Mouse (Mus musculus) forebrain, embryonic 10.5 days (tissue): ENCODE results near the gene Slc35f5. TPM values are rescaled to one million over a fixed set of nuclear protein-coding genes. Genes with fewer than 3 reads are reported as not detected.
A peak's percentile ranks its signal among the peaks of the same experiment; 100 is the strongest.

Experiments used
- DNase-seq: peaks from one replicate; pipeline ENCODE4 v3.0.0-alpha.2; 2017; ENCODE audit warnings: low spot score; ENCODE audit errors: extremely low spot score
- H3K27ac ChIP-seq: fragments of 300-500 bp; sonication (generic); 2 replicates; pipeline ENCODE4 v1.5.1; 2016; ENCODE audit warnings: mild to moderate bottlenecking
- H3K27me3 ChIP-seq: fragments of 300-500 bp; sonication (generic); 2 replicates; pipeline ENCODE4 v1.6.1; 2016; ENCODE audit warnings: mild to moderate bottlenecking; ENCODE audit not compliant: poor library complexity, severe bottlenecking
- H3K36me3 ChIP-seq: fragments of 300-500 bp; sonication (generic); replicated peaks from 2 replicates; pipeline ENCODE4 v1.6.1; 2016; ENCODE audit warnings: mild to moderate bottlenecking, moderate library complexity
- H3K4me1 ChIP-seq: fragments of 300-500 bp; sonication (generic); 2 replicates; pipeline ENCODE4 v1.6.1; 2016
- H3K4me3 ChIP-seq: fragments of 300-500 bp; sonication (generic); 2 replicates; pipeline ENCODE4 v1.5.1; 2016; ENCODE audit warnings: mild to moderate bottlenecking, moderate library complexity
- H3K9me3 ChIP-seq: fragments of 300-500 bp; sonication (generic); 2 replicates; pipeline ENCODE4 v1.6.1; 2016; ENCODE audit warnings: mild to moderate bottlenecking, moderate library complexity
- WGBS: fragments of 180-500 bp; shearing (Covaris S2); methylation state at CpG from one replicate; pipeline ENCODE4 v1.1.7; 2016; 5-methylcytosine and 5-hydroxymethylcytosine counted together
- polyA plus RNA-seq: library from polyadenylated mRNA; unstranded; fragments of >200 nt; fragmentation: Nextera tagmentation; extraction: Ambion mirVana; gene quantifications from 2 replicates; pipeline ENCODE4 v1.2.1, GENCODE M21; 2016

Slc35f5 gene
- polyA plus RNA-seq, 1 experiment from 2014 or later: 20.4 TPM

DNA sequence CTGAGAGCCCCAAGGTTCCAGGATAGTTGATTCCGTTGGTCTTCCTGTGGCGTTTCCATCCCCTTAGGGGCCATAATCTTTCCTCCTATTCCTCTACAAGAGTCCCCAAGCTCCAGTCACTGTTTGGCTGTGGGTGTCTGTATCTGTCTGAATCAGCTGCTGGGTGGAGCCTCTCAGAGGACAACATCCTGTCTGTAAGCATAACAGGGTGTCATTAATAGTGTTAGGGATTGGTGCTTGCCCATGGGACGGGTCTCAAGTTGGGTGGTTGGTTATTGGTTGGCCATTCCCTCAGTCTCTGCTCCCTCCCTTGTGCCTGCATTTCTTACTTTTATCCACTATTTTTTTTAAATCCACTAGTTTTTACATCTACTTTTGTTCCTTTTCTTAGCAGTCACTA, 20.7 kb downstream of the Slc35f5 start:
- no peaks in the 10 kb centered on the region for H3K27me3 ChIP-seq
- no peaks in the 10 kb centered on the region for H3K4me1 ChIP-seq
- H3K36me3 ChIP-seq: peaks cover 30% of the 10 kb centered on the region
- 90% methylated on average over 3 of the region's 3 CpGs for WGBS
- H3K9me3 ChIP-seq: no peaks in the 10 kb centered on the region
- DNase-seq: no peak
- no peak overlapping the region for H3K4me3 ChIP-seq
- H3K27ac ChIP-seq: no peak overlapping the region

DNA sequence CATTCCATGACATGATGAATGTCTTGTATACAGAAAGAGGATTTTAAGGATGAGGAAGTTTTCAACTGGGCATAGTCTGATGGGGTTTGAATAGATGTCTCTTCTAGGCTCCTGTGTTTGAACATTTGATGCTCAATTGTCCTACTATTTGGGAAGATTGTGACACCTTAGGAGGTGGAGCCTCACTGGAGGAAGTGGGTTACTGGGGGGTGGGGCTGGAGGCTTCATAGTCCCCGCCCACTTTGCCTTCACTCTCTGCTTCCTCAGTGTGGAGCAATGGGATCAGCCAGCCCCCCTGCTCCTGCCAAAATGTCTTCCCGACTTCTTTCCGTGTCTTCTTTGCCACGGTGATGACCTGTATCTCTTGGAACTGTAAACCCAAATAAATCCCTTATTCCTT, 43.2 kb downstream of the Slc35f5 start:
- Histone ChIP-seq H3K4me3 (no peak overlapping the region), H3K27ac (no peak overlapping the region), H3K4me1 (peaks cover 7% of the 10 kb centered on the region), H3K9me3 (peaks cover 12% of the 10 kb centered on the region), H3K36me3 (no peaks in the 10 kb centered on the region), H3K27me3 (no peaks in the 10 kb centered on the region)
- no peak for DNase-seq
- WGBS: 86% methylated on average over 4 of the region's 4 CpGs

DNA sequence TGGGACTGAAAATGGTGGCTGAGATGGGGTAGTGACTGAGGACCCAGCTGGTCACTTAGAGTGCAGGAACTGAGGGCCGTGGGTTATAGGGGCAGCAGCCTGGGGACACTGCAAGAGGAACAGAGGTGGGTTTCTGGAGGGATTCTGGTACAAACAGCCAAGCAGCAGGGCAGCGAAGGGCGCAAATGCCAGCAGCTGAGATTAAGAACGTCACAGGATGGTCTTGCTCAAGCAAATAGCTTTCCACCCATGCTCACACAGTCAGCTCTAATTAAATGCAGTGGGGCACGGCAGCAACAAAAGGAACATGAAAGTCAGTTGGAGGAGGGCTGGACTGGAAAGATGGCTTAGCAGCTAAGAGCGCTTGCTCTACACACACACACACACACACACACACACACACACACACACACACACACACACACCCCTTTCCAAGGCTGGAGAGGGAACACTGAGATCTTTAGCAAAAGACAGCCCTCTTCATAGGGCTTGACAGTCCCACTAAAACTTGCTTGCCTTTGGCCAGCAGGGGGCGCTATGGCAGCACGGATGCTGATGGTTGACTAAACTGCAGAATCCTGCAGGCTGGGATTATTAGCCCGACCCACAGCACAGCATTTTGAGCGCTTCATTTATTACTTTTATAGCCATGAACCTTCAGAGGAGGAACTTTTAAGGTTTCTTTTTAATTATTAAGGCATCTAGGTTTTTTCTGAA, 46.9 kb downstream of the Slc35f5 start:
- H3K4me1 ChIP-seq: peaks cover 7% of the 10 kb centered on the region
- DNase-seq: peak; percentile 88
- 20% methylated on average over 9 of the region's 10 CpGs for WGBS
- H3K4me3 ChIP-seq: no peak overlapping the region
- no peak overlapping the region for H3K27ac ChIP-seq
- H3K9me3 ChIP-seq: no peaks in the 10 kb centered on the region
- H3K27me3 ChIP-seq: no peaks in the 10 kb centered on the region
- H3K36me3 ChIP-seq: no peaks in the 10 kb centered on the region

DNA sequence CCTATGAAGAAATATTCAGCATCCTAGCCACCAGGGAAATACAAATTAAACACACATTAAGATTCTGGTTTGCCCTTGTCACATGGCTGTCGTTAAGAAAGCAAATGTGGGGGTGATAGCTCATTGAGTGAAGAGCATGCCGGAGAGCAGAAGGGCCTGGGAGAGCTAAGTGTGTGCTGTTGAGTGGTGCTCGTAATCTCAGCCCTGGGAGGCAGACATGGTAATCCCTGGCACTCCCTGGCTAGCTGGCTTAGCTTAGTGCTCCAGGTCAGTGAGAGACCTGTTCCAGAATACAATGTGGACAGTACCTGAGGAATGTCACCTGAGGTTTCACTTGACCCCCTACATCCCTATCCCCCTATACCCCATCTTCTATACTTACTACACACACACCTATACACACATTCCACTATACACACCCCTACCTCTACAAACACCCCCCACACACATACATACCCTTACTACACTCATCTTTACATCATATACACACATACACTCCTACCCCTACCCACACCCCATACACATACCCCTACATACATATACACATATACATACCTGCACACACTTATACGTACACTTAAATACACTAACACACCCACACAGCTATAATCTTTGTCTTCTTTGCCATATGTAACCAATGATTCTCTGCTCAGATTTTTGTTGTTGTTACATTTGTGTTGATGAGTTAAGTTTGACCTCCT, 64.1 kb downstream of the Slc35f5 start:
- DNase-seq: no peak
- 78% methylated on average over 4 of the region's 4 CpGs for WGBS
- no peak overlapping the region for H3K27ac ChIP-seq
- H3K4me1 ChIP-seq: no peaks in the 10 kb centered on the region
- no peak overlapping the region for H3K4me3 ChIP-seq
- no peaks in the 10 kb centered on the region for H3K27me3 ChIP-seq
- H3K9me3 ChIP-seq: no peaks in the 10 kb centered on the region
- H3K36me3 ChIP-seq: no peaks in the 10 kb centered on the region

DNA sequence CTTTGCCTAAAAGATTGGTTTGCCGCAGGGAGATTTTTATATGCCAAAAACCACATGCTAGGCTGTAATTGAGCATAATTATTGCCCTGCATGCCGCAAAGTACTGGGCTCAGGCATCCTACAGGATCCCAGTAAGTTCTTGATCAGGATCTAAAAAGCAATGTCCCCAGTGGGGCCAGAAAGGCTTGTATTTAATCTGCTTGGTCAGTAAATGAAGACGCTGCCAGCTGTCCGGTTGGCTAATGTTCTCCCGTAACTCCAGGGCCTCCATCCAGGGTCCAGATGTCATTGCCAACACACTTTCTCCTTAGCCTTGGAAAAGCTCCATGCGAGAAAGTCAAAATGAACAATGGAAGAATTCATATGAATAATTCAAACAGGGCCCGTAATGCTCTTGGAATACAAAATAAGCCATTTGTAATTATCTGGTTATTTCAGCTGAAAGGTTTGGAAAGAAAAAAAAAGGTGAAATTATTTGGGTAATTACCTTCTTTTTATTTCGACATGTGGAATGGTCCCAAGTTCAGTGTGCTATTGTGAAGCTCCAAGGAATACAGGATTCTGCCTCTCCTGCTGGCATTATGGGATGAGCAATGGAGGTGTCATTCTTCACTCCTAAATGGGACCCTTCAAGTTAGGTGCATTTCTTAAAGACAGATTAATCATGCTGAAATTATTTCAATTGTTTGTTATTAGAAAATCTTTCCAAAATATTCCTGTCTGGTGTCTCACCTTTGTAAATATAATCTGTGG, 79.3 kb downstream of the Slc35f5 start:
- WGBS: 93% methylated on average over 8 of the region's 8 CpGs
- DNase-seq: no peak
- H3K27me3 ChIP-seq: no peaks in the 10 kb centered on the region
- H3K36me3 ChIP-seq: no peaks in the 10 kb centered on the region
- H3K4me3 ChIP-seq: no peak overlapping the region
- no peaks in the 10 kb centered on the region for H3K9me3 ChIP-seq
- no peak overlapping the region for H3K27ac ChIP-seq
- H3K4me1 ChIP-seq: no peaks in the 10 kb centered on the region

DNA sequence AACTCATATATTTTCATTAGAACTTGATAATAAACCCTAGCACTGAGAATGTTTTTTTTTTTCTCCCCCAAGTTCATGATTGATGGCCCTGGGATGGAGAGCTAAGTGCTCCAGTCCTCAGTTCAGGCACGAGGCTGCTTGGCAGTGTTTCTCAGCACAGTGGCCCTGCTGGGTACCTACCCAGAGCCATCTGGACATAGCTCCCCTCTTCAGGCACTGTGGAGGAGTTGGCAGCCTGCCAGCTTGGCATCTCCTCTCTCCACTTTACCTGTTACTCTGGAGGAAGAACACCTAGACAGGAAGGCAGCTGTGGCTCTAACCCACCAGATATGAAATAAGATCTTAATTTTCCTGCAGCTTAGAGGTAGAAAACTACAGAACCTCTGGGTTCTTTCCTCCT, 83.2 kb downstream of the Slc35f5 start:
- Histone ChIP-seq H3K27me3 (no peaks in the 10 kb centered on the region), H3K36me3 (no peaks in the 10 kb centered on the region), H3K4me3 (no peak overlapping the region), H3K9me3 (no peaks in the 10 kb centered on the region), H3K27ac (no peak overlapping the region), H3K4me1 (no peaks in the 10 kb centered on the region)
- whole genome bisulfite sequencing: 81% methylated on average over 1 of the region's 1 CpGs
- no peak for DNase-seq

Other genes with a start within 250 kb of the Slc35f5 start
- 223 and 229 TPM in 2 replicates for gene Actr3, start 124.9 kb upstream of the Slc35f5 start, polyA plus RNA-seq
- not detected in 2 replicates for gene Gpr39, start 116.4 kb downstream of the Slc35f5 start, polyA plus RNA-seq